Mouse (Mus musculus) T-helper 2 cell (primary cell): Measurements from ENCODE around the gene Syt14.

ENCODE experiments used
- in situ Hi-C: fragments of 300-600 bp; cut with MboI, MseI; formaldehyde crosslinking; loops from one replicate; pipeline ENCODE4 v1.15.1; 2025; ENCODE audit warnings: high pct_unique_total_duplicates

Syt14 gene

DNA sequence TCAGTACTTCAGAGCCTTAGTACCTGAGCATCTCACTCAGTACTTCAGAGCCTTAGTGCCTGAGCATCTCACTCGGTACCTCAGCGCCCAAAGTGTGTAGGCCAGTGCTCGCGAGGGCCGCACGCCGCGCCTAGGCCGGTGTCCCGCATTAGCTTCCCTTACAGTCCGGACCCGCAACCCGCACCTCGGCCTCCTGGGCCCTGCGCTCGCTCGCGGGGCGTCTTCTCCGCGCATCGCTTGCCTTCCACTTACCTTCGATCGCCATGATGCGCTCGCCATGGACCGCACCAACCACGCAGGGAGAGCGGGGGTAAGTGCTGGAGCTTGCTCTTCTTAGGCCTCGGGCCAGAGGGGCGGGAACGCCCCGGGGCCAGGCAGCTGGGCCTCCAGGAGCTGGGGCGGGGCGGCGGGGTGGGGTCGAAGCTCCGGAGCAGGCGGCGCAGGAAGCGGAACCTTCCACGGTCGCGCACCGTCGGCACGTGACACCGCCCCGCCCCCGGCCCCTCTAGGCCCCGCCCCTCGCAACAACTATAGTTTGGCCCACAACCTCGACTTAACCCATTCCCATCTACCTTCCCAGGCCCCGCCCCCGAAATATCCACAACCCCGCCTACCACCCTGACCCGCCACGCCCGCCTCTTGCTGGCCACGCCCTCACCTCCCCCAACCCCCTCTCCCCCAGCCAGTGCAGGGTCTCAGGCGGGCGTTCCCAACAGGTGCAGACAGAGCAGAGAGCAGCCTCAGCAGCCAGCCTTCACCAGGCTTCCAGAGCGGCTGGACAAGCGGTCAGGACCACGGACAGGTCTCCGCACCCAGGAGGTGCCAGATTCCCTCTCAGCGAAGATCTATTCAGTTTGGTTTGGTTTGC, at the start of gene Syt14:
Gene Syt14 (minus strand): TSS at position 405 of the 868 bp plus-strand sequence.
- in situ Hi-C loops = no loop called here

DNA sequence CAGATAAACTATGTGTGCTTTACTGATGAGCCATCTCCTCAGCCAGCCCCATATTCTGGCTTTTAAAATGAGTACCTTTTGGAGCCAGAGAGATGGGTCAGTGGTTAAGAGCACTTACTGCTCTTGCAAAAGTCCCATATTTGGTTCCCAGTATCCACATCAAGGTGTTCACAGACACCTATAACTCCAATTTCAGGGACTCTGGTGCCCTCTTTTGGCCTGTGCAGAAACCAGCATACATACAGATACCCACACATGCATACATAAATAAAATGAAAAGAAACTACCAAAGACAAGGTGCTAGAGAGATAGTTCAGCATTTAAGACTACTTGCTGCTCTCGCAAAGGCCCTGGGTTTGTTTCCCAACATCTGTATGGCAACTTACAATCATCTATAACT, 48.4 kb upstream of the Syt14 start:
- in situ Hi-C loops = no loop called here

DNA sequence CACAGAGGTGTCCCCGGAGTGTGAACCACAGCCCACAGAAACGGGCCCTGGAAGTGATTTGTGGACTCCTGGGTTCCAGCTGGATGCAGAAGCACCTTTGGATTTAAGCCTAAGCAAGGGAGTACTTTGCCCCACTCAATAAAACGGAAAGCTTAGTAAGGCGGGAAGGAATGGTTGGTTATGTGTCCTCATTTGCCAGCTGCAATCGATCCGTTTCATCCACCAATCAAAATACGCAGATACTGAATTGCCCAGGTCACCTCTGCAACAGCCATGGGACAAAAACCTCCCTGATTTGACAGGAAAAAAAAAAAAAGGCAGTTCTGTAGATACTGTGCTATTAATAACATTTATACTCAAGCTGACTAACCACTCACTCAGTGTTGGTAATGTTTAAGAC, 47.5 kb upstream of the Syt14 start:
- in situ Hi-C loops = no loop called here

DNA sequence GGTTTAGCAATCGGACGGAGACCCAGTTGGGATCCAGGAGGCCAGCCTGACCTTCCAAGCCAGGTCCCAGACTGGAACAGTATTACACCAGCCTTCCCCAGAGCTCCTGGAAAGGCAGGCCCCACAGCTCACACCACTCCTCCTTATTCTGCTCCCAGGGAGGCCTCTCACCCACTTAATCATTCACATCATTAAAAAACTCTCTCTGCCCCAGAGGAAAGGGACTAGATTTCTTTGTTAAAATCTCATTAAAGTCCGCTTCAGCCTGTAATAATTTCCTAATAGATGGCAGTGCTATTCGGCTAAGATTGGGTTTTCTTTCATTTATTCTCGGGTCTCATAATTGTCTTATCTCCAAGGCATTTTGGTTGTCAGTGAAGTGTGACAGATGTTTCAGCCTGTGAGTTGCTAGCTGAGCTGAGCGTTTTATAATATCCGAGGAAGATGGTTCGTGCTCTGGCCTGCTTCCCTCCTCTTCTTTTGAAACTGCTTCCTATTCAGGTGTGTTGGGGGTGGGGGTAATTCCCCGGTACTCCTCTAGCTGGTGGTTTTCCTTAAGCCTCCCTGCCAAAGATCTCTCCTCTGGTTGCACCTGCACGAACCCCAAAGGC, 46.8 kb upstream of the Syt14 start:
- in situ Hi-C loops = no loop called here

DNA sequence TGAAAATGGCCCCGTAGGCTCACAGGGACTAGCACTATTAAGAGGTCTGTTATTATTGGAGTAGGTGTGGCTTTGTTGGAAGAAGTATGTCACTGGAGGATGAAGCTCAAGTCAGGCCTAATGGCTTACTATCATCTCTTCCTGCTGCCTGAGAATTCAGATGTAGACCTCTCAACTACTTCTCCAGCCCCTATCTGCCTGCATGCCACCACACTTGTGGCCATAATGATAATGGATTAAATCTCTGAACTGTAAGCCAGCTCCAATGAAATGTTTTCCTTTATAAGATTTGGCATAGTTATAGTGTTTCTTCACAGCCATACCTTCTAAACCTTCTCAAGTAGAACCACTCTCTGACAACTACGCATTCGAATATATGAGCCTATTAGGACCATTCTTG, 27.0 kb upstream of the Syt14 start:
- in situ Hi-C loops = loop anchor here (10.0 kb wide), 1 partner anchor 432 kb away; no protein-coding TSS in a partner anchor

DNA sequence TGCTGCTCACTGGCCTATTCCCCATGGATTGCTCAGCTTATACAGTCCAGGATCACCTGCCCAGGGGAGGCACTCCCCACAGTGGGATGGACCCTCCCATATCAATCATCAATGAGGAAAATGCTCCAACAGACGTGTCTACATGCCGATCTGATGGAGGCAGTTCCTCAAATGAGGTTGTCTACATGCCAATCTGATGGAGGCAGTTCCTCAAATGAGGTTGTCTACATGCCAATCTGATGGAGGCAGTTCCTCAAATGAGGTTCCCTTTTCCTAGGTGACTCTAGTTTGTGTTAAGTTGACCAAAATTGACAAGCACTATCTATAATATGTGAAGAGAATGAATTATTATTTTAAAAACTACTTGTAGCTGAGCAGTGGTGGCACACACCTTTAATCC, 24.6 kb upstream of the Syt14 start:
- in situ Hi-C loops = loop anchor here (10.0 kb wide), 1 partner anchor 435 kb away; no protein-coding TSS in a partner anchor

DNA sequence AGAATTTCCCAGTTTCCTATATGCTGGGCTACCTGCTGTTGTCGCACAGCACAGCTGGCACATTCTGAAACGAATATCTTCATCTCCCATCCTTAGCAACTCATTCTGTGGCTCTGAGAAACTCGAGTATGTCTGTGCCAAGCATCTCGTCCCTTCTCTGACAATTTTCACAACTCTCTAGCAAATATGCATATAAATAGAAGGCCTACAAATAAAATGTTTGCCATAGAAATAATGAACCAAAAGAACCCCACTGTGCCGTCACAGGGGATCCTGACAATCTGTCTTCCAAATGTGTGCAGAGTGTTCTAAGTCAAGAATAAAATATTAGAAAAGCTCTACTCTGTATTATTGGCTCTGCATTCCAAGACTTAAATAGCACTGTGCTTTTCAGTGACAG, 24.0 kb upstream of the Syt14 start:
- in situ Hi-C loops = no loop called here

DNA sequence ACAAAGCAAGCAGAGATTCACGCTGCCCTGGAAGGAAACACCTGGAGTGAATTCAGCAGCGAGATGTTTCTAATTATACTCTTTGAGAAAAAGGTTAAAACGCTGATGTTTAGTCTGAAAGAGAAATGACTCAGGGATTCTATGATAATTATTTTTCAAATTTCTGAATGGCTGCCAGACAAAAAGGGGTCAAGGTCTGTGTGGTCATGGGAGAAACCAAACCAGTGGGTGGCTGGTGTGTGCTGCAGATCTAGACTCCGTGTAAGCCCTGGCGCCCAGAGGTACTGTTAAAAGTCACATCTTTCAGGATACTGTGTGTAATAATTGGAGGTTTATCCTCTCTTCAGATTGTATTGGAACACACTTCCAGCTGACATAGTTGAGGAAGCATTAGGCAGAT, 18.8 kb upstream of the Syt14 start:
- in situ Hi-C loops = no loop called here

DNA sequence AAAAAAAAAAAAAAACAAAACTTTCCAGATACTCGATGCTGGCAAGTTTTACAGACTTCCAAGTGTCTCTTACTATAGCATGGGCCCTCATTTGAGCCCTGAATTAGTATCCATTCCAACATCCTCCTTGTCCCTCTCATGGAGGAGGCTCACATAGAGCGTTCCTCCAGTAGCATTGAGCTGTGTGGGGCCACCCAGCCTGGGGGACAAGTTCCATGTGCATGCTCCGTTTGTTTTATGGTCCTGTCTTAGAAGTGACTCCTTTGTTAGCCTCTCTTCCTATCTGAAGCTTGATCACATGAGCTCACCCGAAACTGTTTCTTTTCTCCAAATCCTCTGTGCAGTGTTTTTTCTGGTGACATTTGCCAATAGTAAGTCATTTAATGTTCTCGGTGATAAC, 17.5 kb upstream of the Syt14 start:
- in situ Hi-C loops = no loop called here

DNA sequence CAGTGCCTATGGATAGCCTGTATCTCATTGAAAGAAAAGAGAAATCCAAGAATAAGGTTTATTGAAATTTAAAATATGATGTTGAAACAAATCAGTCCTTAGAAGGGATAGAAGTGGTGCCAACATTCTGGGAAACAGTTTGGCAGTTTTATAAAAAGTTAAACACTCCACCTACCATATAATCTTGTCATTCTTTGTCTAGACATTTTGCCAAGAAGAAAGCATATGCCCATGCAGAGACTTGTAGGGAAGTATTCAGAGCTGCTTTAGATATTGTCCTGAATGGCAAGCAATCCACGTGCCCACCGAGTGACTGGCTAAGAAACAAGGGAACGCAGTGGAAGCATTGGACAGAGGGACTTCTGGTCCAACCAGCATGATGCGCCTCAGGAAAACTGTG, 12.0 kb upstream of the Syt14 start:
- in situ Hi-C loops = no loop called here

DNA sequence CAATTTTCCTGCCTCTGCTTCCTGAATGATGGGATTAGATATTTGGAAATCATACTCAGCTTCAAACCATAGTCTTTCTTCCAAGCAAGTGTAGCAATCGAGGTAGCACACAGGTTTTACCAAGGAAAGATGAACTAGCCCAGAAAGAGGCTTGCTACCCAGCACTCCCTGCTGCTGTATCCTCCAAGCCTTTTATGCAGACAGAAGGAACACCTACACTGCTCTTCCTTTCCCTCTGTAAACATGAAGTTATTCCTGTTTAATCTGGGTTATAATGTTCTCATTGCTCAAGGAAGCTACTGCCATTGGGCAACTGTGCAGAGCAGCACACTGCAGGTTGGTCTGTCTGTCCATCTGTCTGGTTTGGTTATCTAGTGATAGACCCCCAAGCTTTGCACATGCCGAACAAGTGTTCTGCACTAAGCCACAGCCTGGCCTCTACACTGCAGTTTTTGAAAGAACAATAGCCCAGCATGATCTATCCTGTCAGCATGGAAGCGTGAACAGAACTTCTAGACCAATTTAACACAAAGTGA, 7.3 kb upstream of the Syt14 start:
- in situ Hi-C loops = no loop called here

DNA sequence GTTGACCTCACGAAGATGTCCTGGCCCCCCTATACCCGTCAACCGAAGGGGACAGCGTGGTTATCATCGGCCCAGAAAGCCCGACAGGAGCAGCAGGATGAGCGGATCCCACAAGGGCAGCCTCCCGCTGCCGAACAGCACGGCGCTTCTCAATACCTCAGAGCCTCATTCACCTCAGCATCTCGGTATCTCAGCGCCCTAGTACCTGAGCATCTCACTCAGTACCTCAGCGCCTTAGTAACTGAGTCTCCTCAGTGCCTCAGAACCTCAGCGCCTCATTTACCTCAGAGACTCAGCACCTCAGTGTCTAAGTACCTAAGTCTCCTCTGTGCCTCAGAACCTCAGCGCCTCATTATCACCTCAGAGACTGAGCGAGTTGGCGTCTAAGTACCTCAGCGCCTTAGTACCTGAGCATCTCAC, 614 bp downstream of the Syt14 start:
- in situ Hi-C loops = no loop called here

DNA sequence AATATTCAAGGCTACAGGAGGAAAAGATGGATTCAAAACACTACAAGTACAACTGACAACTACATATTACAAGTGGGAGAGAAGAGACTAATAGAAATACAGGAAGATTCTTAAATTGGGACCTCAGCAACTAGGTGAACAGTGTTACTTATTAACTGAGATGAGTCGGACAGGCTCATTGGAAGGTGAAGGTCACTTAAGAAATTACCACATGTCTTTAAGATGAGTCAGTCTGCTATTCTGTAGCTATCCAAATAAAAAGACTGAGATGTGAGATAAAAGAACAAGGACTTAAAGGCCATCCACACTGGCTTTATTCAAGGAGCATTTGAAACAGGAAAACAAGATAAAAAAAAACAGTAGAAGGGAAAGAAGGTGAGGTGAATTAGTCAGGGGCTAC, 11.3 kb downstream of the Syt14 start:
- in situ Hi-C loops = loop anchor here (10.0 kb wide), 1 partner anchor 1910 kb away; the partner anchor contains the start of gene Cd34

DNA sequence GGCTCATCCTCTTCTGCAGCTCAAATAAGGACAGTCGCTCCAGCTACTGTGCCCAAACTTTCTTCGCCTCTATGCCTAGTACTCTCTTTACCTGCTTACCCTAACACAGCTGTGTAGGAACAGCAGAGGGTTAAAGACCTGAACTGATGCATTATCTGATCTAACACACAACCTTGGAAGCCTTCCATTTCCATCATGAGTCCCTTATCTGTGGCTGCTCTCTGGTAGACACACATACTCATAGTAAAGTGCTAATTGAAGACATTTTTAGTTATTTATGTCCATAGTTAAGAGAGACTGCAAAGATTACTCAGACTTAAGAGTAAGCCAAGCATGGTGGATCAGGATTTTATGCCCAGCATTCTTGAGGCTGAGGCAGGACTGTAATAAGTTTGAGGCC, 23.2 kb downstream of the Syt14 start:
- in situ Hi-C loops = no loop called here

DNA sequence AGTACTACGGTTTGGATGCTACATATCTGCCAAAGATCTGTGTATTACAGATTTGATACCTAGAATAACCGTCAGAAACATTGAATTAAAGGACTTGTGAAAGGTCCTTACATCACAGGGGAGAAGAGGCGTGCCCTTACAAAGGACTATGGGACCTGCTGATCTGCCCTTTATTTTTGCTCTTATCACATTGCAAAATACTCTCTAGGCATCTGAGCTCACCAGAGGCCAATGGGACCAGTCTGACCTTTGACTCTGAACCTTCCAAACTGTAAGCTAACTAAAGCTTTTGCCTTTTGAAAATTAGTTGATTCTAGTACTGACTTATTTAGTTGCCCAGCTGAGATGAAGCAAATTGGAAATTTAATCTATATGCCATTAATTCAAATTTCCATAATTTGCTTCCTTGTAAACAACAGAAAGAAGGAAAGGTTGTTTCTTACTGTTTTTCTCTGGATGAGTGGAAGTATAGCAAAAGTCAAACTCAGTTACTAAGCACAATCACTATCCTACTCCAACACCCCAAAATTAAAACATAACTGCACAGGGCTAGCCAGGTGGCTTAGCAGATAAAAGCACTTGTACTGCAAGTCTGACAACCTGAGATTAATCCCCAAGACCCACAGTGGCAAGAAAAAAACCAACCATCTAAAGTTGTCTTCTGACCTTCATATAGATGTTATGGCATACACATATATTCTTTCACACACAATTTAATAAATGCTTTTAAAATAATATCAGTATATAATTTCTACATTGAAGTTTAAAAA, 24.4 kb downstream of the Syt14 start:
- in situ Hi-C loops = no loop called here

DNA sequence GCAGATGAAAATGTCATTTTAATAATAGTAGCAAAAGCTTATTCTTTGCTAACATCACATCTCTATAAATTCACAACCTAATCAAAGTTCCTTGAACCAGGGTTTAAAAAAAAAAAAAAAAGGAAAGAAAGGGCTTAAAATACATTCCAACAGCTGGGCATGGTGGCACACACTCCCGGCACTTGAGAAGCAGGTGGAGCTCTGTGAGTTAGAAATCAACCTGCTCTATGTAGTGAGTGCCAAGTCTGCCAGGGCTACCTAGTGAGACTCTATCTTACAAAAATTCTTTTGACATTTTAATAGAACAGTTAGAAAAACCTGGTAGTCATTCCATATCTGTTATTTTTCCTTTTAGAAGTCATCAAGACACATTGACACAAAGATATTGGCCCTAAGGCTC, 31.0 kb downstream of the Syt14 start:
- in situ Hi-C loops = no loop called here

DNA sequence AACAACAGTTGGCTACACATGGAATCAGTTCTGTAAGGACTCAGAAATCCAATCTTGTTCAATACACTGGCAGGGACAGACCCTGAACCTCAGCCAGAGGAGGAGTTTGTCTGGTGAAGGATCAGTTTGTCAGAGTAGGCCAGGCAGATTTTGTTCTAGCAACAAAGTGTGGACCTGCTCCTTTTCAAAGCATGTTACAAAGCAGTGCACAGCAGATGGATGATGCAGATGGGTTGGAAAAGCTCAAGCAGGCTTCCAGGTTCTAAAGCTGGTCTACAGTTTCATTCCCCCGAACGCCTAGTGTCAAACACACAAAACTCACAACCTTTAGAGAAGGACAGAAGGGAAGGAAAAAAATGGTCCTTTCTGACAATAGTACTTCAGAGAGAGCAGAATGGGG, 31.6 kb downstream of the Syt14 start:
- in situ Hi-C loops = no loop called here

DNA sequence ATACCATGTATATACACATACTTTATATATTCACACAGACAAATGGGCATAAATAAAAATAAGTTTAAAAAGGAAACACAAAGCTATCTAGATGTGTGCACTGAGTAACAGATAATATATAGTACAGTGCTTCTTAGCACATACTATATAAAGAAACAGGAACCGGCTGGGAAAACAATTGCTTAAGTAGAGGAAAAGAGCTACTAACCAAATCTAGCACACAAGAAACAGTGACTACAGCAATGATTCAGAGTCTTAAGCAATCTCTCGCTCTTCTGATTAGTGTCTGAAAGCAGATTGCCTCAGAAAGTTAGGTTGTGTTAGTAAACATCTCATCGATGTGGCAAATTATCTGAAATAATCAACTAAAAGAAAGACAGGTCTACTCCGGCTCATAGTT, 33.3 kb downstream of the Syt14 start:
- in situ Hi-C loops = no loop called here

DNA sequence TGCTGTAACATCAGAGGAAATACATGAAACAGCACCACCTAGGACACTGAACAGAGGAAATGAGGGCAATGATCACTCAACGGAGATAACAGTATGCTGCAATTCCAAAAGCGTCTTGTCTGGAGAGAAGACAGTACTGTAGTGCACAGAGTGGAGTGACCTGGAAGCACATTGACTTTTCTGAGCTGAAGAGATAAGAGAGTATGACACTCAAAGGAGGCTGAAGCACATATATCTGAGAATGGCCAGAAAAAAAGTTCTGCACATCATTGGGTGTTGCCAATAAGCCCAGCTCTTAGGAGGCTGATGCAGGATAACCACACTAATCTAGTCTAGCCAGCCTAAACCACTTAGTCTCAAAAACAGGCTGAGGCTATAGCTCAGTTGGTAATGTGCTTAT, 34.0 kb downstream of the Syt14 start:
- in situ Hi-C loops = no loop called here

DNA sequence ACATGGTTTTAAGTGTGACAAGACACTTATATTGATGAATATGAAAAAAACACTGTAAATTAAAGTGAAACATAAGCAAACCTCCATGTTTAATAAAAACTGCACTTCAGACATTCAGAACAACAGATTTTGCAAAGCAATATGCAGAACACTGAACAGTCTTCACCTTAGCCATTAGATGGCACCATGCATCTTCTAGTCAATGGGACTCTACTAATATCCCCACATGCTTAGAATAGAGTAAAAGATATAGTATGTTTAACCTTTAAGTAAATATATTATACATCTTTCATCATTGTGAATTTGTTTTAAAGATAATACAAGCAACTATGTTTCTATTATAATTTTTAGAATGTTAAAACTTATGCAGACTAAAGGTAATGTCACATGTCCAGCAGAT, 34.7 kb downstream of the Syt14 start:
- in situ Hi-C loops = no loop called here

DNA sequence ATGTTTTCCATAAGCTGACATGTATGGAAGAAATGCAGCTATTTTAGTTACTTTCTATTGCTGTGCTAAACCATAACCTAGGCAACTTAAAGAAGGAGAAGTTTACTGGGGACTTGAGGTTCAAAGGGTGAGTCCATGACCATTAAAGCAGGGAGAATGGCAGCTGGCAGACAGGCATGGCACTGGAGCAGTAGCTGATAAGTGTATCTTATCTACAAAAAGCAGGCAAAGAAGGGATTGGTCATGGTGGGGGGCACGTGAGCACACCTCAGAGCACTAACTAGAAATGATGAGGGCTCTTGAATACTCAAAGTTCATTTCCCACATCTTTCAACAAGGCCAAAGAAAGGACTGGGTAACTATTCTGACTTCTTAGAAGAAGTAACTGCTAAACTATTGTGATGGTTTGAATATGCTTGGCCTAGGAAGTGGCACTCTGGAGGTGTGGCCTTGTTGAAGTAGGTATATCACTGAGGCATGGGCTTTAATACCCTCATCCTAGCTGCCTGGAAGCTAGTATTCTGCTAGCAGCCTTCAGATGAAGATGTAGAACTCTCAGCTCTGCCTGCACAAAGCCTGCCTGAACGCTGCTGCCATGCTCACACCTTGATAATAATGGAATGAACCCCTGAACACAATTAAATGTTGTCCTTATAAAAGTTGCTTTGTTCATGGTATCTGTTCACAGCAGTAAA, 41.2 kb downstream of the Syt14 start:
- in situ Hi-C loops = no loop called here

DNA sequence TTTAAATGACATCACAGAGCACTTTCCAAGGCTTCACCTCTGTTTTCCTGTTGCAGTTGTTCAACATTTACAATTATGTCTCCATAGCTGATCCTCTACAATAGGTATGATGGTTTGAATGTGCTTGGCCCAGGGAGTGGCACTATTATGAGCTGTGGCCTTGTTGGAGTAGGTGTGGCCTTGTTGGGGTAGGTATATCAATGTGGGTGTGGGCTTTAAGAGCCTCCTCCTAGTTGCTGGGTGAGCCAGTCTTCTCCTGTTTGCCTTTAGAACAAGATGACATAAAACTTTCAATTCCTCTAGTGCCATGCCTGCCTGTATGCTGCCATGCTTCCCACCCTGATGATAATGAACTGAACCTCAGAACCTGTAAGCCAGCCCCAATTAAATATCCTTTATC, 42.1 kb downstream of the Syt14 start:
- in situ Hi-C loops = no loop called here
